Mouse (Mus musculus): ENCODE data around the gene Slc28a1.

DNA sequence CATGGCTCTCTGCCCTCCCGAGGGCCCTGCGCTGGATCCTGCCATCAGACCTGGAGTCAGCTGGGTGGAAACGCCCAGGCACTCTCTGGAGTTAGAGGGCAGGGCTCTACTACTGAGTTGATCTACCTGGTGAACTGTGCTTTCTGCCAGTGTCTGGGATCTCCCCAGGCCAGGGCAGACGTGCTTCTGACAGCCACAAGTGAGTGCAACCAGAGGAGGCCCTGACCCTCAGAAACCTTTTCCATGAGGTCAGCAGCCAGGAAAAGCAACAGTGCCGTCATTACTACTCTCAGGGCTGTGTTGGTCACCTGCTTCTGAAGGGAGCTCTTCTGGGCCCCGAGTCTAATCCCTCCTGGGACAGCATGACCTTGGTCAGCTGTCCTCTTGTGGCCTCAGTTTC is 37.6 kb upstream of the Slc28a1 start:
- TF ChIP-seq CTCF (IDR thresholded peaks at IDR 0.05; ENCODE audit: borderline replicate concordance, insufficient read depth, low read depth, low read length) (no peak), POLR2A (IDR thresholded peaks at IDR 0.05; ENCODE audit: borderline replicate concordance, insufficient read depth, low read length) (no peak)

Measured in cerebellum, adult 2 months (tissue).